Mouse (Mus musculus) brain, embryonic 14.5 days (tissue): ENCODE measurements around the gene Mtx1.

ENCODE experiments used
- CTCF ChIP-seq: fragments of 200-500 bp; IDR thresholded peaks from 2 replicates; pipeline ENCODE4 v1.5.1; 2012; ENCODE audit warnings: inconsistent platforms, mild to moderate bottlenecking, moderate library complexity, borderline replicate concordance; ENCODE audit not compliant: insufficient read depth, insufficient read length; ENCODE audit errors: extremely low read depth
- POLR2A ChIP-seq: fragments of 200-500 bp; IDR thresholded peaks from 2 replicates; pipeline ENCODE4 v1.6.1; 2012; ENCODE audit warnings: mild to moderate bottlenecking, inconsistent platforms, borderline replicate concordance; ENCODE audit not compliant: poor library complexity, insufficient read depth, insufficient read length, severe bottlenecking; ENCODE audit errors: extremely low read depth

DNA sequence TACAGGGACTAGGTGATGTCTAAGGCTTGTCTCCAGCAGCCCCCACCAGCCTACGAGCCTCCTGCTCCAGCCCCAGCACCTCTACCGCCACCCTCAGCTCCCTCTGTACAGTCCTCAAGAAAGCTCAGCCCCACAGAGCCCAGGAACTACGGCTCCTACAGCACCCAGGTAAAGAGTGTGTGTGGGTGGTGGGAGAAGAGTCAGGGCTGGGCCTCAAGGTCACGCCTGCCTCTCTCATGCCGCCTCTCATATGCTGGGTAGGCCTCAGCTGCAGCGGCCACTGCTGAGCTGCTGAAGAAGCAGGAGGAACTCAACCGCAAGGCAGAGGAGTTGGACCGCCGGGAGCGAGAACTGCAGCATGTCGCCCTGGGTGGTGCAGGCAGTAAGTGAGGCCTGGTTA is 47.8 kb downstream of the Mtx1 start:
- TF ChIP-seq CTCF: no peak
- no peak for TF ChIP-seq POLR2A
